Mouse (Mus musculus) bone marrow, adult 2 months (tissue): ENCODE results near the gene Ccl5. TPM values are rescaled to one million over a fixed set of nuclear protein-coding genes. Genes with fewer than 3 reads are reported as not detected.

Experiments
- H3K27ac ChIP-seq: fragments of 200-500 bp; 2 replicates; pipeline ENCODE4 v1.5.1; 2012; ENCODE audit warnings: low read depth, mild to moderate bottlenecking, control low read depth, inconsistent platforms, low read length; ENCODE audit not compliant: control insufficient read depth, poor library complexity, insufficient read depth
- H3K4me1 ChIP-seq: fragments of 200-500 bp; 2 replicates; pipeline ENCODE4 v1.6.1; 2011; ENCODE audit warnings: low read length; ENCODE audit not compliant: control insufficient read depth, insufficient read depth
- H3K4me3 ChIP-seq: fragments of 200-500 bp; replicated peaks from 2 replicates; pipeline ENCODE3; 2011; ENCODE audit warnings: mild to moderate bottlenecking, low read depth, low read length, control low read depth; ENCODE audit not compliant: control insufficient read depth
- CTCF ChIP-seq: fragments of 200-500 bp; IDR thresholded peaks from 2 replicates; pipeline ENCODE4 v1.5.1; 2011; ENCODE audit warnings: low read length, control low read depth; ENCODE audit not compliant: control insufficient read depth, insufficient read depth
- POLR2A ChIP-seq: fragments of 200-500 bp; IDR thresholded peaks from 2 replicates; pipeline ENCODE4 v1.6.1; 2011; ENCODE audit warnings: low read depth, mild to moderate bottlenecking, control low read depth, low read length, borderline replicate concordance; ENCODE audit not compliant: control insufficient read depth
- WGBS: fragments of 180-500 bp; shearing (Covaris S2); methylation state at CpG from one replicate; pipeline ENCODE4 v1.1.7; 2018; 5-methylcytosine and 5-hydroxymethylcytosine counted together
- polyA plus RNA-seq: library from polyadenylated mRNA; stranded (reverse); fragments of >200 nt; gene quantifications from 2 replicates; pipeline ENCODE4 v1.2.4, GENCODE M21; 2011; ENCODE audit warnings: low replicate concordance; ENCODE audit not compliant: missing spikeins, insufficient read depth, insufficient read length

Gene Ccl5
- polyA plus RNA-seq, 1 experiment, result 22.7 TPM

DNA sequence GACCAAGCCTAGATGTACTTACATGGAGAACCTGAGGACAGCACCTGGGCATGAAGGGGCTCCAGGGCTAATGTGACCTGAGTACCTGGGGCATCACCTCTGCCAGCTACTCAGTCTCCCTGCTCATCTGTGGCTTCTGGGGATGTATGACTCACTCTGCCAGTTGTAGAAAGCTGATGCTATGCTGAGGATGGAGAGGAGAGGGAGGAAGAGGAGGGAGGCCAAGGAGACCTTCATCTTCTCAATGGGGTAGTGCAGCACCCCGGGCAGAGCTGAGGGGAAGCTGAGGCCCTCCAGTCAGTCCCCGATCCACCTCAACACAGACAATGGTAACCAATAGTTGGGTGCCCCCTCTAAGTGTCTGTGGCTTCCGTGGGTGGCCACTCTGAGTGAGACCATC, 38.5 kb upstream of the Ccl5 start:
- peaks cover 16% of the 10 kb centered on the region for H3K4me1 ChIP-seq
- 25% methylated on average over 3 of the region's 3 CpGs for whole genome bisulfite sequencing
- TF ChIP-seq CTCF (no peak), POLR2A (no peak)
- H3K4me3 ChIP-seq, result no peak overlapping the region
- H3K27ac ChIP-seq, result no peak overlapping the region

- H3K27ac ChIP-seq, result no peak overlapping the region
- no peak overlapping the region for H3K4me3 ChIP-seq
- H3K4me1 ChIP-seq, result peaks cover 16% of the 10 kb centered on the region
- 75% methylated on average over 9 of the region's 9 CpGs for WGBS
- no peak for TF ChIP-seq POLR2A
- no peak for TF ChIP-seq CTCF
These were observed 37.7 kb upstream of the Ccl5 start for GRCm38 (mm10) chr11:83568061-83568460.

DNA sequence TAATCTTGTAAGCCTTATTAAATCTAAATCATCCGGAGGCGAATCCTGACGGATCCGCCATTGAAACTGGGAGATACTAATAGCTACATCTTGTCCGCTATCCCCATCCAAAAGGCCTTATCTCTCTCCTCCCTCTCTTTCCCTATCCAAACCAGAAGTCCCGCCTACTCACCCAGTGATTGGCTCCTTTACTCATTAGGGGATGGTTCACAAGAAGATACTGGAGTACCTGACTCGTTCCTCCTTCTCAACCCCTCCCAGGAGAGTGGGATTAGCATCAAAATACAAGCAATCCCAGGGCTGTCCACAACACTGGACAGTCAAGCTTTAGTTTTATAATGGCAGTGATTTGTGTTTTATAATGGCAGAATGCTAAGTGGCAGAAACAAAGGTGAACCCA, 37.0 kb upstream of the Ccl5 start:
- Histone ChIP-seq H3K4me3 (no peak overlapping the region), H3K4me1 (peaks cover 15% of the 10 kb centered on the region), H3K27ac (no peak overlapping the region)
- 82% methylated on average over 7 of the region's 7 CpGs for WGBS
- TF ChIP-seq CTCF (no peak), POLR2A (no peak)

DNA sequence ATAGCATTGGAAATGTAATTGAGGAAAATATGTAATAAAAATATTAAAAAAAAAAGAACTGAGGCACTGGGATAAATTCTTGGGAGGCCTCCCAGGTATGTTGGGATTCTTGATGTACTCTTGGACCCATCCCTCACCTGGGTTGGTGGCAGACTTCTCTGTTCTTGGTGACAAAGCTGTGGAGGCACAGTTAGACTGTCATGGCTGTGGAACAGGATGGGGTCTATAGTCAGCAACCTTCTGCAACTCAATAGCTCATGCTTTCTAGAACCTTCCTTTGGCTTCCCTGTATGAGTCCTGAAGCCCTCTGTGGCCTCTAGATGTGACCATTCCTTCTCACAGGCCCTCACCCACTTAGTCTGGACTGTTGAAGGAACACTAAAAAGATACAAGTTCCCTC, 36.3 kb upstream of the Ccl5 start:
- Histone ChIP-seq H3K27ac (no peak overlapping the region), H3K4me3 (no peak overlapping the region), H3K4me1 (peaks cover 13% of the 10 kb centered on the region)
- no peak for TF ChIP-seq POLR2A
- no peak for TF ChIP-seq CTCF

GRCm38 (mm10) chr11:83563754-83564153, 33.4 kb upstream of the Ccl5 start:
- Histone ChIP-seq H3K27ac (no peak overlapping the region), H3K4me3 (no peak overlapping the region), H3K4me1 (peaks cover 1% of the 10 kb centered on the region; the same call in 1 of the 2 replicates)
- 61% methylated on average over 2 of the region's 2 CpGs for WGBS
- TF ChIP-seq CTCF, result no peak
- no peak for TF ChIP-seq POLR2A

DNA sequence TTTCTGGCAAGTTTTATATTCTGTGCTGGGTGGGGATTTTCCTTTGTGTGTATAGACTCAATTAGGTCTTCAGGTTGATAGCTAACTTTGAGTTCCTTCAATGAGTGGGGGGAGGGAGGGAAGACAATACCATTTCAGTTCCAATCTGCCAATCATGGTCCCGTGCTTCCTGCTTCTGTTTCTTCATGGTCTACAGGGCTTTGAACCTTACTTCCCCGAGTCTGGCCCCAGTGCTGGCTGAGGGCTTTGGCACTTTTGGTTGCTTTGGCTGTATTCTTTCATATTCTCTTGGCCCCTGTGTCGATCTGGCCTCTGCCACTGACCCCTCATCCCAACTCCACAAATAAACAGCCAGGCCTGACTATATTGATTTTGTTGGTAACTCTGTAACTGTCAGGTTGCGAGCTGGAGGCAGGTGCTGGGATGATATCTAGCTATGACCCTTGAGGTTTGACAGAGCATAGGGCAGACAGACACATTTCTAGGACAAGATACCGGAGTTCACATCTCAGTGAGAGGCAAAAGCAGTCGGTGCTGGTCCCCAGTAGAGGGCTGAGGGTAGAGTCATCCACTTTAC, 32.1 kb upstream of the Ccl5 start:
- WGBS, result 49% methylated on average over 6 of the region's 6 CpGs
- Histone ChIP-seq H3K4me3 (no peak overlapping the region), H3K4me1 (peaks cover 1% of the 10 kb centered on the region; the same call in 1 of the 2 replicates), H3K27ac (no peak overlapping the region)
- TF ChIP-seq CTCF (no peak), POLR2A (no peak)

- TF ChIP-seq CTCF, result no peak
- no peak for TF ChIP-seq POLR2A
- no peak overlapping the region for H3K4me3 ChIP-seq
- peaks cover 1% of the 10 kb centered on the region; the same call in 1 of the 2 replicates for H3K4me1 ChIP-seq
- H3K27ac ChIP-seq, result no peak overlapping the region; the same call in 1 of the 2 replicates
- 20% methylated on average over 6 of the region's 6 CpGs for WGBS
These were observed 30.1 kb upstream of the Ccl5 start for GRCm38 (mm10) chr11:83560405-83560804.

DNA sequence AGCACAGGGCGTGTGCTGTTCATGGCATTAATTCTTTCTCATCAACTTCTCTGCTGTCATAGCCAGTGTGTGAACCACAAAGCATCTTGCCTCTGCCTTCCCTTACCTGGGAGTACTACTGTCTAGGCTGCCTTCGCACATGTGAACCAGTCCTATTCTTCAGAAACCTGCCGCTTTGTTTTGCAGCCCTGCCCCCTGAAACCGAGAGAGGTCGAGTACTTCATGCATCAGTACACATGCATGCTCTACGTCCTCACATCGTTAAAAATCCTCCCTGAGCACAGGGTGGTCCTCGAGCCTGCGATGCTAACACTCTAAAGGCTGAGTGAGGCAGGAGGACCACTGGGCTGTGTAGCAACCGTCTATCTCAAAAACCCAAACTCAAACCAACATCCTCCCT, 26.8 kb upstream of the Ccl5 start:
- 76% methylated on average over 10 of the region's 10 CpGs for WGBS
- Histone ChIP-seq H3K4me3 (no peak overlapping the region), H3K27ac (no peak overlapping the region), H3K4me1 (peaks cover 1% of the 10 kb centered on the region; the same call in 1 of the 2 replicates)
- no peak for TF ChIP-seq POLR2A
- TF ChIP-seq CTCF, result no peak

DNA sequence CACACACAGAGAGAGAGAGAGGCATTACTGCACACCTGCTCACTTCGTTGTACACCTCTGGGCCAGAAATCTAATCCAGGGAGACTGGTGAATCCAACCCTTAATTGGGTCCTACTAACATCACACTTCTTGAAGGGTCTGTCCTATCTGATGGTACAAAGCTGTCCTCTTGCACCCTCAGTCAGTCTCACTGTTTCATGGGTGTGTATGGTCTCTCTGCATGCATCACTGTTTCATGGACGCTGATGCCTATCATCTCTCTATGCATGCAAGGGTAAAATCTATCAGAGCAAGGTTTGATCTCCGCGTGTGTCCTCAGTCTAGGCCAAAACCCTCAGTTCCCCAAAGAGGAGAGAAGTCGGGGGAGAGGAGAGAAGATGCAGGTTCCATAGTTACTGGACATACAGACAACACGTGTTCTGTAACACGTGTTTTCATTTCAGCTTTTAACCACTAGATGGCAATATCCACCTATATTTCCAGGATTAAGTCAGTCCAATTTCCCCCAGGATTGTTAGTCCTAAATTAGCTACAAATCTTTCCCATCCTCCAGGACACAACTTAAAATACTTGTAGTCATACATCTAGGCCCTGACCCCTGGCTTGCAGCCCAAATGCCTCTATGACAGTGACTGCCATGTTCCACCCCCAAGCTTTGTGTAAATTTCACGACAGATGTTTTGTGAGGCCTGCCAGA, 25.9 kb upstream of the Ccl5 start:
- Histone ChIP-seq H3K27ac (no peak overlapping the region), H3K4me3 (no peak overlapping the region), H3K4me1 (peaks cover 1% of the 10 kb centered on the region; the same call in 1 of the 2 replicates)
- TF ChIP-seq CTCF, result no peak
- no peak for TF ChIP-seq POLR2A
- WGBS, result 30% methylated on average over 8 of the region's 8 CpGs
